Mouse (Mus musculus) megakaryocyte, embryonic 14.5 days (primary cell): ENCODE measurements around the gene Igsf9.

Experiments
- FLI1 ChIP-seq: IDR thresholded peaks from 2 replicates; pipeline ENCODE4 v1.6.1; 2012; ENCODE audit warnings: low read length, inconsistent platforms, mixed read lengths
- GATA1 ChIP-seq: IDR thresholded peaks from 3 replicates; pipeline ENCODE4 v1.6.1; 2012; ENCODE audit warnings: mixed read lengths, low read length, inconsistent platforms, borderline replicate concordance

DNA sequence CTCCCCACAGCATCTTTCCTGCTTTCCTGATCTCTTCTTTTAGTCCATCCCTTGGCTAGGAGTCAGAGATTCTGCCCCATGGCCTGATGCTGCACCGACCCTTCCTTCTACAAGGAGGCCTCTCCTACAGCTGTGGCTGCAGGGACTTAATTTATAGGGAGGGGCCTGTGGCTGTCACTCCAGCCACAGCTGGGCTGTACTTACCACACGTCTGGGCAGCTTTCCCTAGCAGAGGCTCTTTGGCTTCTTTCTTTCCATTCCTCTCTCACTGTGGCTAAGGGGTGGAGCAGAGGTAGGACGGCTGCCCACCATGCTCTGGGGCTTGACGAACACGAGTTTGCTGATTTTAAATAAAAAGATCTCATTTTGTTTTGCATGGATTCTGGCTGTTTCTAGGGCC lies 25.4 kb downstream of the Igsf9 start:
- no peak for TF ChIP-seq FLI1
- no peak for TF ChIP-seq GATA1
